Mouse (Mus musculus): ENCODE results near the gene Ntn4.

The Ntn4 gene

DNA sequence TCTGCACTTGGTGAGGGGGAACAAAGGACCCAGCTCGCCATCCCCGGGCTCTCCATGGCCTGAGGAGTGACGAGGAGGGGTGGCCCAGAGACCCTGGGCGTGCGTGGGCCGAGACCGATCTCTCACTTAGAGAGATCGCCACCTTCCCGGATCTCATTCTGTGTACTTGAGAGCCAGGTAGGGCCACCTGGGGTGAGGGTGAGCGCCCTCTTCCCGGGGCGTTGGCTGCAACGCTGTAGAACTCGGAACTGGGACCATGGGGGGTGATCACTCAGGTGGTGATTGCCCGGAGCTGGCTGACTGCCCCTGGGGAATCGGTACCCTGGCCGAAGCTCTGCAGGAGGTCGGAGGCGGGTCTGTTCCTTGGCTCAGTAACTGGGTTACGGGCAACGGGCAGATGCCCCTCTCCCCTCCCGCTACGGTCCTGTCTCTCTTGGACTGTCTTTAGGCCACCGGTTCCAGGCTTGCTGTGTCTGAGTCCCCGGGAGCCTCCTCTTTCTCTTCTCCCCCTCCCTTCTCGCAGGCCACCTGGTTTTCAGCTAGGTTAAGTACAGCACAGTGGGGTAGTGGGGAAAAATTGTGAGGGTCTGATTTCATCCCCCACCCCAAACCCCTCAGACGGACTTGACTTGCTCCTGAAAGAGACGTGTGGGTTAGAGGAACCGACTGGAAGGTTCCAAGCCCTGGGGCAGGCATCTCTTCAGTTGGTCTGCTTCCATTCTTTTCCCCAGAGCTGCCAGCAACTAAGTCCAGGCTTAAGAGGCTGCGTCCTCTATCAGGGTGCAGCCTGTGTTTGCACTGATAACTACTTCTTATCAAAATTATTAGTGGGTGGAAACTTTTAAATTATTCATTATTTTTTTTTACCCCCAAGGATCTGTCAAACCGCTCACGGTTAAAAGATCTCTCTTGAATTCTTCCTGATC is 1.6 kb downstream of the Ntn4 start:
- in situ Hi-C loops (cut with MseI, MboI), result no loop called here

- in situ Hi-C loops (cut with MseI, MboI), result no loop called here
Observed at GRCm38 (mm10) chr10:93642897-93643296, 2.4 kb downstream of the Ntn4 start.

- in situ Hi-C loops (cut with MseI, MboI), result no loop called here
Observed at GRCm38 (mm10) chr10:93644451-93644941, 4.0 kb downstream of the Ntn4 start.

GRCm38 (mm10) chr10:93647655-93648561 is 7.4 kb downstream of the Ntn4 start:
- in situ Hi-C loops (cut with MseI, MboI), result no loop called here

DNA sequence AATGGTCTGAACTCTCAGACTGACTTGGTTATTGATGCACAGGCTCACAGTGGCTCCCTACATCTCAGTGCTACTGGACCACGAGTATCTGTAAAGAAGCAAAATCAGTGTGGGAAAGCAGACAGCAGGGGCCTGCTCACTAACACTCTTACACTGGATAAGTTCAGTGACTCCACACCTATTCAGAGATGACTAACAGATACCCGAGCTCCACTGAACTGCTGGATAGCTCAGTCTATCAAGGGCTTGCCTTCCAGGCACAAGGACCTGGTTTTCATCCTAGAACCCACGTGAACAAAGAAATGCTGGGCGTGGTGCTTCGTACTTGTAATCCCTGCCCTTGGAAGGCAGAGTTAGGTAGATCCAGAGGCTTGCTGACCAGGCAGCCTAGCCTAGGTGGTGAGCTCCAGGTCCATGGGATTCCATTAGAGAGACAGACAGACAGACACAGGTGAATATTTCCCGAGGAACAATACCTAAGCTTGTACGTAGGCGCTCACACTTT is 8.2 kb downstream of the Ntn4 start:
- in situ Hi-C loops (cut with MseI, MboI), result no loop called here

DNA sequence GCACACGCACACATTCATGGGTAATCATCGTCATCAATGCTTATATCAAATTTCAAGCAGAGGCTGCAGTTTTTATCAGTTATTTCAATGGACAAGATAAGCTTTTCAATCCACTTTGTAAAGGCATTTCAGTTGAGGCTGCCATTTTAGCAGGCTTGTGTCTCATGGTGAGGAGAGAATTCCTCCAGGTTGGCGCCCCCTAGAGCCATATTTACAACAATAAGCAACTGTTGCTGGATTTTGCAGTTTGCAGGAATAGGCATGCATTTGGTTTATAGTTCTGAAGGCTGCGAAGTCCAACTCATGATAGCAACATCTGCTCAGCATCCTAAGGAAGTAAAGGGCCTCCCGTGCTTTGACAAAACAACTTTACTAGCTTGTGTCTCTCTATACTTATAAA is 8.6 kb downstream of the Ntn4 start:
- in situ Hi-C loops (cut with MseI, MboI), result no loop called here

GRCm38 (mm10) chr10:93649600-93649999 is 9.1 kb downstream of the Ntn4 start:
- in situ Hi-C loops (cut with MseI, MboI), result no loop called here

GRCm38 (mm10) chr10:93653322-93653721 is 12.8 kb downstream of the Ntn4 start:
- in situ Hi-C loops (cut with MseI, MboI), result no loop called here

DNA sequence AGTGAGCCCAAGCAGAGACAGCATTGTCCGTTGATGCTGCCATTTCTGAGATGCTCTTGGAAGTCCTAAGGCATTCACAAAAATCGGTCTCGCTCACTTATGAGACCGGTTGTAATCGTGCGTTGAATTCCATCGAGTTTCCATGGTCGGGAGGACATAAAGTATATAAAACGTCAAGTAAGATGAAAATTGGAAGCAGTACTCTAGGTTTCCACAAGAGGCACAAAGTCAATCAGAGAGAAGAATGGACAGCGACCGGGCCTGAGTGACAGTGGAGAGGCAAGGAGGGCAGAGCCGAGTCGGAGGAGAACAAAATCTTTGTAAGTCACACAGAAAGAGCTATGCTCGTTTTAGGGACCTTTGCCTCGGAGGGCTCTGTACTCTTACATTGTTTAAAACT is 14.9 kb downstream of the Ntn4 start:
- in situ Hi-C loops (cut with MseI, MboI), result no loop called here

DNA sequence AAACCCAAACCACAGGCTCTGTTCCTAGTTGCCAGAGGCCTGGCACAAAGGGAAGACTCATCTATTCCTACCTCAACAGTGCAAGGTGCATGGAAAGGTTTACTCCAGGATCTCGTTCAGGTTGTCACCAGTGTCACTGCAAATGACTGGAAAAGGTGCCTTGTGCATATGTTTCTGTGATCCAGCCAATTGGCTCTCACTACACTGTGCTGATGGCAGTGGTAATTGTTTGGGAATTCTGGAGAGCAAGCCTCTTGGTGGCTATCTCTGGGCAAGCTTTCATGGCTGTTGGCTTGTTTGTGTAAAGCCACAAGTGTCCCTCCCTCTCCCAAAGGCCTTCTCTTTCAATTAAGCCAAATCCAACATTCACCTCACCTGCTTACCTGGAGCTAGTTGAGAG is 19.3 kb downstream of the Ntn4 start:
- in situ Hi-C loops (cut with MseI, MboI), result no loop called here

DNA sequence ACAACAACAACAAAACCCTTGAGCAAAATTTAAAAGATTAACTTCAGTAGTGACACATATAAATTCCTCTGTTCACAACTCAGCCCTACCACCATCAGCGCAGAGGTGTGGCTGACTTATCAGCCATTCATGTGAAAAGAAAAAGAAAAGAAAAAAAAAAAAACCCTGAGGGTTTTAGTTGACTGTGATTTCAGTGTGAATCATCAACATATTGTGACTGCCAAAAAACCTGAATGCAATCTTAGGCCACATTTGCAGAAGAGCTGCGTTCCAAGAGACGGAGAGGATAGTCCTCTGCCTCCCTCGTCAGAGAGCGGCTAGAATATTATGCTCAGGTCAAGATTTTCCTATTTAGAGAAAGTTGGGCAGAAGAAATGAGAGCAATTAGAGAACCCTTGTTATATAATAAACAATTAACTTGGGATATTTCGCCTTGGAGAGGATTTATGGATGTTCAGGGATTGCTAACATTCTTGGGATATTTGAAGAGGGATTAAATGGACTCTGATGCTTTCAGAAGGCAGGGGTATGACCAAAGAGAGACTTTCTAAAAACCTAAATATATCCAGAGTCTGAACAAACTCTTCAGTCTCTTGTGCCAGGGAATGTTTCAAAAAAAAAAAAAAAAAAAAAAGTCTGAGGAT is 21.0 kb downstream of the Ntn4 start:
- in situ Hi-C loops (cut with MseI, MboI), result no loop called here

DNA sequence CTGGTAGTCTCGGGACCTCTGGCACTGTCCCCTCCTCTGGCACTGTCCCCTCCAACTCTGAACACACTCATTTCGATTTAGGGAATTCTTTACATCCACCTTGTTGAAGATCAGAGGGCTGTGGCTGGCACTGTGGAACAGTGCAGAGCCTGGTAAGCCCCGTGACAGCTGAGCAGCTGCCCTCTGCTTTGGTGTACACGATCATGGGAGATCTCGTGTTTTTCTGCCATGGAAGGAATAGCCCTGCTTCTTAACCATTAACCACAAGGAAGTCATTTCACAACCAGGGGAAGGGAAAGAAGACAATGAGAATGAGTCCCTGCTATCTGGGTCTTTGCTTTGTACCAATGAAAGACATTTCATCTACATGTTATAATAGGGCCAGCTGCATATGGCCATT is 21.5 kb downstream of the Ntn4 start:
- in situ Hi-C loops (cut with MseI, MboI), result no loop called here

DNA sequence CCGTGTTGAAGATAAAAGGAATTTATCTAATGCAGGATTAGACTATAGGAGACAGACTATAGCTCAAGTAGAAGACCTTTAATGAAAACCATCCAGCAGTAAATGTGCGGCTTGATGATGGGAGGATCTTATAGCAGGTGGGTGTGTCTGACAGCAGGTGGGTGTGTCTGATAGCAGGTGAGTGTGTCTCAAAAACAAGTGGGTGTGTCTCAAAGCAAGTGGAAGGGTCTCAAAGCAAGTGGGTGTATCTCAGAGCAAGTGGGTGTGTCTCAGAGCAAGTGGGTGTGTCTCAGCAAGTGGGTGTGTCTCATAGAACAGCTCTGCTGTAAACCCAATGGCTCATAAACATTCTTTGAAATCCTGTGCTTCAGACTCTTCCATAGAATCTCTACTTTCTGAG is 25.7 kb downstream of the Ntn4 start:
- in situ Hi-C loops (cut with MseI, MboI), result no loop called here

- in situ Hi-C loops (cut with MseI, MboI), result no loop called here
Observed at GRCm38 (mm10) chr10:93666996-93667395, 26.5 kb downstream of the Ntn4 start.

DNA sequence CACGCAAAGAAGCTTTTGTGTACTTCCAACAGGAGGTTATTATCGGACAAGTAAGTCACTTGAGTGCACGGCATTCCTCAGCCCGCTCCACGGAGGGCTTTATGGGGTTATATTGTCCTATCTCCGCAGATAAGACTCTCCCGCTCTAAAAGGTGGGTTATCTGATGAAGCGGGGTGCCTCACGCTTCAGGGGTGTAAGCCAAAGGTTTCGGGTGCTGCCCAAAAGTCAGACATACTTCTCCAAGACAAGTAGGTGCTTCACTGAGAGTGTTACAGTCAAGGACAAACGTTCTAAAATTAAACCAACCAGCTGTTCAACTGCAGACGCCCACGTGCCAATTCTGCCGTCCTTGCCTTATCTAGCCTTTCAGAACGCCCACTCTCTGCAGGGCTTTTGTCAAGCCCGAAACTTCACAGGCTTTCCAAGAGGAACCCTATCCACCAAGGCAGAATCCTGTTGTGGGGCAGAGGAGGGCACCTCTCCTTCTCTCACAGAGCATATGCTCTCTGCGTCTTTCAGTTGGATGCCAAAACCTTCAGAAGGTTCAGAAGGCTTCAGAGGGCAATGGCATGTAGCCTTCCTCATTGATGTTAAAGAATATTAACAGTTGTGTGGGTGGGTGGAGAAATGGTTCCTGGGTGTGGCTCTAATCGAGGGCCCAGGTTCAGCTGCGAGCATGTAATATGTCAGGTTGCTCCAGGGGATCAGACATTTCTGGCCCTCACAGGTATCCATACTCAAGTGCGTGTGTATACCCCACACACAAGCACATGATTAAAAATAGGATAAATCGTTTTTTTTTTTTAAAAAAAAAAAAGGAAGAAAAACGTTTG is 32.4 kb downstream of the Ntn4 start:
- in situ Hi-C loops (cut with MseI, MboI), result no loop called here

DNA sequence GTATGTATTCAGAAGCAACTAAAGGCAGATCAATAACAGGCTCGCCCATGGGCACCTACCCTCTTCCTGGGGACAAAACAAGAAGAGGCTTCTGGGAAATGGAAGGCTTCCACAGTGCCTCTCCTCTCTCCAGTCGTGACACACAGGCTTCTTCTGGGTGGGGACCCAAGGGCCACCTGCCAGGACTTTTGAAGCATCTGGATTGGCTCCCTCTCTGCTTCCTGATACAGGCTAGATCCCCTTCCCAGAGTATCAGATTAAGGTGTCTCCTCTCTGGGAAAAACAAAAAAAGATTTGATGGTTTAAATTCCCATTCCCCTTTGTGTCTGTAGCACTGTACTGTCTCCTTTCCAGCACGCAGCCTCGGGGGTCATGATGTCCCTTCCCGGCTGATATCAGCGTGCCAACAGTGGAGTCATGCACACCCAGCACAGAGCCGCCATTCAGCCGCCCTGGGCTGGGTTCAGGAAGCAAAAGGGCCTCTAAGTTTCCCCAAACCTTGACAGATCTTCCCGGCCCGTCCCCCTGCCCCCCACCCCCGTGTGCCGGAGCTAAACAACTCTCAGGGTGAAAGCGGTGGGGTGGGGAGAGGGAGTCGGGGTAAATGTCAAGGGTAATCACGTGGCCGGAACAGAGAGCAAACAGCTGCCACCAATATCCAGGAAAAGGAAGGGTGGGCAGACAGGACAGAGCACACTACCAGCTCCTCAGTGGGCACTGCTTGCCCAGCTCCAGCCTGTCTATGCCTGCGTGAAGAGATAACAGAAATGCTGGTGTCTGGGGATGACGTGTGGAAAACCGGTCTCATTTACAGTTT is 38.9 kb downstream of the Ntn4 start:
- in situ Hi-C loops (cut with MseI, MboI), result no loop called here

- in situ Hi-C loops (cut with MseI, MboI), result no loop called here
Observed at GRCm38 (mm10) chr10:93680680-93681377, 40.3 kb downstream of the Ntn4 start.

DNA sequence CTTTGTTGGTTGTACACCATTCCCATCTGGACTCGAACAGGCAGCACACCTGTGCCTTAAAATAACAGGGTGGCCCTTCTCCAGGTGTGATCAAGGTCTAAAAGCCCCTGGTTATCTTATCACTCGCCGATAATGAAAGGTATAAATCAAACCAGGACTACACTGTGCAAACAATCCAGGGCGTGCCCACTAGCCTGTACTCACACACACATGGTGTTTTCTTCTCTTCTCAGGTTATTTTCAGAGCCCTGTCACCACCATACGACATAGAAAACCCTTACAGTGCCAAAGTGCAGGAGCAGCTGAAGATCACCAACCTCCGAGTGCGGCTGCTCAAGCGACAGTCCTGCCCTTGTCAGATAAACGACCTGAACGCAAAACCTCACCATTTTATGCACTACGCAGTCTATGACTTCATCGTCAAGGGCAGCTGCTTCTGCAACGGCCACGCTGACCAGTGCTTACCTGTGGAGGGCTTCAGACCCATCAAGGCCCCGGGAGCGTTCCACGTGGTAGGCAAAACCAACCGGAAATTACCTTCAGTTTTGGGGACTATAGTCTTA is 41.8 kb downstream of the Ntn4 start:
- in situ Hi-C loops (cut with MseI, MboI), result no loop called here

DNA sequence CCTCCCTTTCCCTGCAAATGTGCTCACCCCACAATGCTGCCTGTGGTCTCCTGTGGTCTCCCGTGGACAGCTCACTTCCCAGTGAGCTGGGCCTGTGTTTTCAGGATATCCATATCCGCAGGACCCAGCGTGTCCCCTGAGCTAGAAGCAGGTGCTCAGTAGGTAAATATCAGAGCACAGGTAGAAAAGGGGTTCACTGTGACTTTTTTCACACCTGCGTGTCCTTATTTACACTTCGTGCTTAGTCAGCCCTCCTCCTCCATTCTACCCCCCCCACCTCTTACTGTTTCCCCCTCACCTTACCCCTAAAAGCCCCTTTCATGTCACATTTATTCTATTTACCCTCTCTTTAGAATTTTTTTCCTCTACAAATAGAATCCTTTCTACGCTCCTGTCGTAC is 42.7 kb downstream of the Ntn4 start:
- in situ Hi-C loops (cut with MseI, MboI), result no loop called here
